Mouse (Mus musculus) kidney, adult 18-20 months (tissue): Measurements from ENCODE around the gene Mea1.
A peak's percentile ranks its signal among the peaks of the same experiment; 100 is the strongest.

Source experiments
- DNase-seq: peaks from one replicate; pipeline ENCODE4 v3.0.0; 2021

Gene Mea1

DNA sequence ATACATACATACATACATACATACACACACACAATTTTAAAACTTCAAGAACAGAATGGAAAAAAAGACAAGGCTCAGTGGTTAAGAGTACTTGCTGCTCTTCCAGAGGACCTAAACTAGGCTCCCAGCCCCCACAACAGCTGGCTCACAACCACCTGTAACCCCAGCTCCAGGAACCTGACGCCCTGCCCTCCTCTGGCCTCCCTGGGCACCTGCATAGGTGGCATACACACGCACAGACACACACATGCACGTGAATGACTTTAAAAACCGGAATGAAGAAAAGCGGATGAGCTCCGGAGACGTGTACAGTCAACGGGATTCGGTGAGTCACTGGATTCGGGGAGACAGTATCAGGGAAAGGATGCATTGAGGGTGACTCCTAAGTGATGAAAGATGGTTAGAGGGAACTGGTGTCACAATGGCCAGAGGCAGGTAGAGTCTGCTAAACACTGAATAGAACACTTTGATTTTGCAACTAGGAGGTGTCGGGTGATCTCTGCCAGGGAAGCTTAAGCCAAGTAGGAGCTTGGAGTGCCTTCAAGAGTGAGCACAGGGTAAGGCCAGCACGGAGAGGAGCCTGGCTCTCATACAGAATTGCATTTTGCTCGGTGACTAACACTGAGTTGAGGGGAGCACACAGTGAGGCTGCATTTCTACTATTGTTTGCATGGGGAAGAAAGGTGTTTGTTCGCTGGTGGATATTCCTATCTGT is 27.9 kb downstream of the Mea1 start:
- DNase-seq, result no peak

- peak; percentile 93 for DNase-seq
Measured at GRCm38 (mm10) chr17:46710959-46711597, 32.5 kb downstream of the Mea1 start, which contains the start of gene Pex6. Pex6 (plus strand) TSS chr17:46711463.

- peak; percentile 61 for DNase-seq
Measured at GRCm38 (mm10) chr17:46711612-46712271, 33.1 kb downstream of the Mea1 start.

GRCm38 (mm10) chr17:46712442-46712841 is 33.8 kb downstream of the Mea1 start:
- DNase-seq, result no peak

DNA sequence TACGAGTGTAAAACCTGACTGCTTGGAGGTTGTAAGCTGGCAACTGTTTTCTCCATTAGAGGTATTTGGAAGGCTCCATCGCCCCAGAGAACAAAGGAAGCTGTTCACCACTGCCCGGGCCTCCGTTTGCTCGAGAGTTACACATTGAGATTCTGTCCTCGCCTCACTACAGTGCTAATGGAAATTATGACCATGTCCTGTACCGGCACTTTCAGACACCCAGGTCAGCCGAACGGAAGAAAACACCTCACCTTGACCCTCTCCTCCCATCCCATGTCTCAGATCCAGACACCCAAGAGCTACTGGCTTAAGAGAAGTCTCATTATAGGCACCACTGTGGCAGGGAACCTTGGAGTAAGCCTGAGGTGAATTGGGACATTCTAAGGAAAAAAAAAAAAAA is 35.3 kb downstream of the Mea1 start:
- DNase-seq, result no peak

GRCm38 (mm10) chr17:46714756-46715481 is 36.3 kb downstream of the Mea1 start:
- DNase-seq, result no peak

- no peak for DNase-seq
Measured at GRCm38 (mm10) chr17:46721077-46721476, 42.5 kb downstream of the Mea1 start.

- DNase-seq, result no peak
Measured at GRCm38 (mm10) chr17:46724477-46725084, 46.0 kb downstream of the Mea1 start.

GRCm38 (mm10) chr17:46725273-46725672 is 46.7 kb downstream of the Mea1 start:
- no peak for DNase-seq

DNA sequence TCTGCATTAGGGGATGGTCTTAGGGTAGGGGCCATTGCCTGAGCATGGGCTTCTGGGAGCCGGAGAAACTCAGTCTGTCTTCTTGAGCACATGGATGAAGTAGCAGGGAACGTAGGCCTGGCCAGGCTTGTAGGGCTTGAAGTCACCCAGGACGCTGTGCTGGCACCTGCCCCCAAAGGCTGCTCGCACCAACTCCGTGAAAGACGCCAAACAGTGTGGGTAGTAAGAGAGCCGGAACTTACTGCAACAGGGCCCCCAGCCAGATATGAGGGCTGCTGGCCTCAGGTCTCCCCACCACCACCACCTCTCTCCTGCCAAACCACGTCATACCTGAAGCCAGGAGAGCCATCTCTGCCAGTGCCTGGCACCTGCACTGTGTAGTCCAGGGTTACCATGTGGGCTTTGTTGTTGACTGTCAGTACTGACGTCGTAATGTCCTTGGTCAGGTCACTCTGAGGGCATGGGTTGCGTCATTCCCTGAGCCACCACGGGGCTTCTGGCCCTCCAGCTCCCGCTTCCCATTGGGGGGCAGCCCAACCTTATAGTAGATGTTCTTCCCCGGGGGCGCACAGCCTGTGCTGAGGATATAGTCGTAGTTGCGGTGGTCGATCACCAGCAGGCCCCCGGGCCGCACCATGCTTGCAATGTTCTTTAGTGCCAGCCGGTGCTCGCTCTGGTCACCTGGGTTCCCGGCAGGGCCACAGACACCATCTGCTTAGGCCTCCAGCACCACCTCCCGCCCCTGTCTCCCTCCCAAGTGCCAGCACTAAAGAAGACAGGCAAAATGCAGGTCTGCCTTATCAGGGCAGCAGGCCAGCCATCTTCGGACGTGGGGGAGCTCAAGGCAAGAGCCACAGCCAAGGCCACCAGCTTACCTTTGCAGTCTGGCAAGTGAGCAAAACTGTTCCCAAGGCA is 47.4 kb downstream of the Mea1 start:
- DNase-seq, result no peak

DNA sequence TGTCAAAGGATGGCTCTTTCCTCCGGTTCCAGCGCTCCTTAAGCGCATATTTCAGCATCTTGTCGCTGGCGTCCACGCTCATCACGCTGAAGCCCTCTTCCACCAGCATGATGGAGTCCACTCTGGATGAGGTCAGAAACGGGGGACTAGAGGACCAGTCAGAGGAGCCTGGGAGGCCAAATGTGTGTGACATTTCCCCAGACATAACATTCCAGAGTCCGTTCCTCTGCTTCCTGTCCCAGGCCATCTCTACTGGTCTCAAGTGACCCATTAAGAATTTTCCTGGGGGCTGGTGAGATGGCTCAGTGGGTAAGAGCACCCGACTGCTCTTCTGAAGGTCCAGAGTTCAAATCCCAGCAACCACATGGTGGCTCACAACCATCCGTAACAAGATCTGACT is 48.7 kb downstream of the Mea1 start:
- DNase-seq, result no peak

DNA sequence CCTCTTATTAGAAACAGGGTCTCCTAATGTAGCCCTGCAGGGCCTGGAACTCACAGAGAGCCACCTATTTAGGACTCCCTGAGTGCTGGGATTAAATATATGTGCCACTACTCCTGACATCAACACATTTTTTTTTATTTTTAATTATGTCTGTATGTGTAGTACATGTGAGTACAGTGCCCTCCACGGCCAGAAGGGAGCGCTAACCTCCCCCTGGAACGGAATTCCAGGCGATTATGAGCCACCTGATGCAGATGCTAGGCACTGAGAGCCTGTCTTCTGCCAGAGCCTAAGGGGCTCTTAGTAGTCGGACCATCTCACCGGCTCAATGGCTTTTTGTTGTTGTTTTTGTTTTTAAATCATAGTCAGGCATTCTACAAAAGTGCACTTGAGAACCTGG is 49.4 kb downstream of the Mea1 start:
- DNase-seq, result peak; percentile 60

- no peak for DNase-seq
Measured at GRCm38 (mm10) chr17:46728496-46728895, 49.9 kb downstream of the Mea1 start.

GRCm38 (mm10) chr17:46728904-46729318 is 50.3 kb downstream of the Mea1 start, which contains the start of gene Gnmt:
Gnmt (minus strand) TSS chr17:46729168.
- peak; percentile 90 for DNase-seq
